Mouse (Mus musculus) A20 (cell line): ENCODE results near the gene Copa.

ENCODE experiments used
- DNase-seq: peaks from one replicate; pipeline ENCODE4 v3.0.0-alpha.2; 2011; ENCODE audit warnings: low read depth, low spot score

Gene Copa

DNA sequence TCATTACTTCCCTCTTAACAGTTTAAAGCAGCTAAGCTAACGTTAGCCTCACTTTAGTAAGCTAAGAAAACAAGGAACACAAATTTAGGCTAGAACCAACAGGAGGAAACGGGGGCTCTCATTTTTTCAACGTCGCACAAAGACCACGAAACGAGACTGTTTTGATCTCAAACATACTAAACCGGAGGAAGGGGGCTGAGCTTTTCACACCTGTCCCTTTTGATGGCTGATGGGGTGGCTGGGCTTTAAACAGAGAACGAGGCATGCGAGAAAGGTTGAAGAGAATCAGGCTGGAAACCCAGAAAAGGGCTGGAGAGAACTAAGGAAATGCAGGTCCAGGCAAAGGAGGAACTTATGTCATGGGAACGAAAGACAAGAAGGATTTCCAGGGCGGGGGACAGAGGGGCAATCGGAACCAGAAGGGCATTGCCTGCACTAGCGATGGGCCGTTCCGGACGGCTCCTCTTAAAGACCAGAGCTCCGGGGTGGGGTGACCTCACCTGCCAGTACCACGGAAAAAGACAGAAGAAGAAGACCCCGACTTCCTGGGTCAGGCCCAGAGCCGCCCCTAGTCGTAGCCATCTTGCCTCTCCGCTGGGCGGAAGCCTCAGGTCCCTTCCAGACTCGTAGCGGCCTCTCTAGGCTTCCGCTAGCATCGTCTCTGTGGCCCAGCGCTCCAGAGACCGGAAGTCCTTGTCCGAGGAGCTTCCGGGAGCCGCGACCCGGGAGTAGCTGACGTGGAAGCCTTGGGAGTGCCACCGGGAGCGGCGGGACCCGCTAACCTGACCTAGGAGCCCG lies at the start of gene Copa, which contains the start of gene Ncstn:
Gene Copa (plus strand): TSS at position 429 of the 798 bp plus-strand sequence.
Gene Ncstn (minus strand): TSS at position 695 of the 798 bp plus-strand sequence.
- DNase-seq, result peak; percentile 95

DNA sequence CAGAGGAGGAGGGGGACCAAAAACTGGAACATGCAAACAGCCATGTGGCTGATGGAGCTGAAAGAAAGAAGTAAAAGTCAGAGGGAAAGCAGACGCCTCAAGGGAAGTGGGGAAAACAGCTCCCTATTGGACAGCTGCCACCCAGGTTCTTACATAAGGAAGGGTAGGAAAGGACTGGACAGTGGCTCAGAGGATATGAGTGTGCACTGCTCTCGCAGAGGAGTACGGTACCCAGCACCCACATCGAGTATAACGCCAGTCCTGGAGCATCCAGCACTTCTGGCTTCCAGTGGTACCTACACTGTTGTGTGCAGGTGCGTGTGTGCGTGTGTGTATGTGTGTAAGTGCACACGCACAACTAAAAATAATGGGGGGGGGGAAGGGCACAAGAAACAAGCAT lies 35.9 kb upstream of the Copa start:
- DNase-seq, result no peak

- peak; percentile 88 for DNase-seq
Observed at GRCm38 (mm10) chr1:172046938-172047337, 35.4 kb upstream of the Copa start.

GRCm38 (mm10) chr1:172048241-172048734 lies 34.0 kb upstream of the Copa start:
- no peak for DNase-seq

DNA sequence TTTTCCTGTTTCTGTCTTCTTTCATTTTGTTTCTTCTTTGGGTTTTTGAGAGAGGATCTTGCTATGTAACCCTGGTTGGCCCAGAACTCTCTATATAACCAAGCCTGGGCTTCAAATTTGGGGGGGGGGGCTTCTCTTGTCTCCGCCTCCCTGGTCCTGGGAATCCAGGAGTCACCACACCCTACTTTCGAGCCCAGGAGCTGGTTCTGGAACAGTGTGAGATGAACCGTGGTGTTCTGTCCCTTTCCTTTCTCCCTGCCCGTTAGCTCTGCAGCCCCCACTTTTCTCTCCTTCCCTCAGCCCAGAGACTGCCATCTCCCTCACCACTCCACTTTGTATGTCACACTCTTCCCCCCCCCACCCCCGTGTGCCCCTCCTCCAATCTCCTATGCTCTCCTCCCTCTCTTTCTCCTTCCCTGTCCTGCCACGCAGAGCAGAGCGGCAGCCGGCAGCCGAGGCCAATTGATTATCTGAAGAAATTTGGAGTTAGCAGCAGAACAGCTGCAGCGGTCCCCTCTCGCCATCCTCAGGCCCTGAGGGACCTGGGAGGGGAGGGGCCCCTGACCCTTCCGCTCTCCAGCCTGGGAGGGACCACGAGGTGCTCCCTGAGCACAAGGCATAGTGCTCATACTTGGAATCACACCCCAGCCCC lies 33.1 kb upstream of the Copa start:
- DNase-seq, result no peak

DNA sequence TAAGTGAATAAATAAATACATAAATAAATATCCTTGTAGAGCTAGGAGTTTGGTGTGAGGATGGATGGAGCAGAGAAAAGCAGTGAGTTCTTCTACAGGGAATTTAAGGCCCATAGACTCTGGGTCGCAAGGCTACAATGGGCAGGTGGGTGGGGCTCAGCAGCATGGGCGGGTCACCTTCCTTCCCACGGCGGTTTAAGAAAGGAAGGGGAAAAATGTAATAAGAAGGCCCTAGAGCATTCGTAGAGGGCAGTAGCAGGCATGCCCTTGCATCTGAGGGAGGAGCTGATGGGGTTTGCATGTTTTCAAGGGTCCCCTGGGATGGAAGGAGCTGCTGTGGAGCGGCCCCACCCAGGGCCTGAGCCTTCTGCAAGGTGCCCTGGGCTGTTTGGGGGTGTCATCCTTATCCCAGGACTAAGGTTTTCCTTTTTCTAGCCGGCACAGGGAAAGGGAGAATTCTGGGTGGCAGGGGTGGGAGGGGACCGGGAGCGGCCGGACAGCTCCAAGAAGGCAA lies 29.5 kb upstream of the Copa start:
- no peak for DNase-seq

GRCm38 (mm10) chr1:172053541-172054440 lies 28.5 kb upstream of the Copa start:
- DNase-seq, result no peak

- DNase-seq, result no peak
Observed at GRCm38 (mm10) chr1:172056251-172056650, 26.1 kb upstream of the Copa start.

DNA sequence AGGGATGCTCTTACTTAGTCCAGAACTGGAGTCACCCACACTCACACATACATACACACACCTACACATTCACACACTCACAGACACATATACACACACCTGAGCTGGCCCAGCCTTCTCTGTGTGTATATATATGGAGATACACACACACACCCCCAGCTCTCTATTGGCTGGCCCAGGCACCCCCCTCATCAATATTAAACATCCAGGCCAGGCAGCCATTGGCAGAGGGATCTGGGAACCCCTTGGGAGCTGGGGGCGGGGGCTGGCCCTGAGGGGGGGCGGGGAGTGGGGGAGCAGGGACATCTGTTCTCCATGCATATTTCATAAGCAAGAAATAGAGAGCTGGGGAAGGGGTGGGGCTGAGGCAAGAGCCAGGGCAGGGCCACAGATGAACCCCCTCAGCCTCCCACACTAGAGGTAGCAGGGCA lies 24.8 kb upstream of the Copa start, which contains the start of gene Nhlh1:
Gene Nhlh1 (minus strand): TSS at position 83 of the 431 bp plus-strand sequence.
- no peak for DNase-seq

- DNase-seq, result no peak
Observed at GRCm38 (mm10) chr1:172058321-172058720, 24.0 kb upstream of the Copa start.

GRCm38 (mm10) chr1:172058874-172059273 lies 23.5 kb upstream of the Copa start:
- DNase-seq, result no peak

DNA sequence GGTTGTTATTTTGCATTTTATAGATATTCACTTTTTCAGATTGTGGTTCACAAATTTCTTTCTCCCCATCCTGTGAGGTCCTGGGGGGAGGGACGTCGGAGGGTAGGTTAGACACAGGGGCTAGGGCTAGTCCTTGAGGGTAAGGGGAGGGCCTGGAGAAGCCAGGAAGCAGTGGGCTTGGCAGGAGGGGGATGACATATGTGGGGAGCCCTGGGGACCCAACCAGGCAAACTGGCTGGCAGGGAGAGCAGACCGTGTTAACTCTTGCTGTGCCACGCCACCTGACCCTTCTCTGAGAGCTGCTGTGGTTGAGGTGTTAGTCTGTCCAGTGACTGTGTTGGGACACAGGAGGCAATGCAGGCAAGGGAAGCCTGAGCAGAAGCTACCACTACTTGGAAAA lies 21.7 kb upstream of the Copa start:
- no peak for DNase-seq

DNA sequence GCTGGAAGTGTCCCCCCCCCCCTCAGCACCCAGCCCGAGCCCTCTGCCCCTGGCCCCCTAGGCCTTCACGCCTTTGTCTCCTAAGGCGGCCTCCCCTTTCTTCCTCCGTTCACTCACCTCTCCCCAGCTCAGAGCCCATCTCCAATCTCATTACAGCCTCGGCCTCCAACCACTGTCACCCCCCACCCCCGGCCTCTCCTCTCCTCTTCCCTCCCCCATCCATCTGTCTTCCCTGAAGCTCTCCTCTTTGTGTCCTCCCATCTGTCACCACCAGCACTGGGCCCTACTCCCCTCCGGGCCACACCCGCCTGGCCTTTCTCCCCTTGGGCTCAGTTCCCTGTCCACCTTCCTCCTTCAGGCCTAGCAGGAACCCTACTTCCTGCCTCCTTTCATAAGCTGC lies 21.1 kb upstream of the Copa start:
- DNase-seq, result no peak

DNA sequence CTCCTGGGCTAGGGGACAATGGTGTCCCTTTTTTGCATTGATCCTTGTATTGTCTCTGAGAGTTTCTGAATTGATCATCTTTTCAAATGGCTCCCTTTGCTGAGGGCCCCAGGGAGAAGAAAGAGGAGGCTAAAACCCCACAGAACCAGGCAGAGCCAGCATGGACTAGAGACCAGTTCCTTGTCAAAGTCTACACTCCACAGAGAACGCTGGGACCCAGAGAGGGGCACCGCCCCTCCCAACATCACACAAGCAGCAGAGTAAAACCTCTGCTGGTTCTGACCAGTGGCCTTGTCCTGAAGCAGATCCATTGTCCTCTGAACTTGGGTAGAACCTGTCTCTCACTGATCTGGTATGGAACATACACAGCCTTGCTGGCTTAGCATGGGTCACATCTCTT lies 20.2 kb upstream of the Copa start:
- no peak for DNase-seq

GRCm38 (mm10) chr1:172063291-172064023 lies 18.9 kb upstream of the Copa start:
- DNase-seq, result no peak

DNA sequence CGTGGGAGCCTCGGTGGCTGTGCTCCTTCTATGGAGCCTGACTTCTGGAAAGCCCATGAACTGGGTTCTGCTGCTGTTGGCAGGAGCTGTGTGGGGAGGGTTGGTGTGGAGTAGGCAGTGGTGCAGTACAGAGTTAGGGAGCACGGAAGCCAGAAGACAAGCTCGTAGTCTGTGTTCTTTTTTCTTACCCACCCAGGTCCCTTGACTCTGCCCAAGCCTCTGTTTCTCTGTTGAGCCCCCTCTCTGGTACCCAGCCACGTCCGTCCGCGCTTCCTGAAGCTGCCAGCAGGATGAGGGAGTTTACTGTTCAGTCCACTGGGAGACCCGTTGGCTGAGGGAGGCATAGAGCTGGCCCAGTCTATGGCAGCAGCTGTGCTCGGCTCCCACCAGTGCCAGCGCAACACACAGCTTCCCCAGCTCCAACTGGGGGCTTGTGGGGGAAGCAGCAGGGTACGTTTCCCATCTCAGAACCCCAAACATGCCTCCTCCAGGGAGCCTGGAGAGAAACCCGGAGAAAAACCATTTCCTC lies 17.7 kb upstream of the Copa start:
- DNase-seq, result no peak

DNA sequence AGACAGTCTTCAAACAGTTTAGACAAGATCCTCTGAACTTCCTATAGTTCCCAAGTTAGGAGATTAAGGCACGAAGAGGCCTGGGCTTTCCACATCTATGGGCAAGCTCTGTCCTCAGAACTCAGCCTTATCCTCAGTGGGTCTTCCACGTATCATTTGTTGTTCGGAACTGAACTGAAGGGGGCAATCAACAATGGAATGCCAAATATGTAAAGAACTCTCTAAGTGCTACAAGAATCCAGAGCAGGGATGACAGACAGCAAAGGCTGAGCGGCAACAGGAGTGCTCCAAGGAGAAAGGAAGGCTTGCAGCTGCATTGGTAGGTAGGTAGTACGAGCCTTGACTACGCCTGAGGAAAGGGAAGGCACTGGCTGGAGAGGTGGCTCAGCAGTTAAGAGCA lies 12.1 kb upstream of the Copa start:
- DNase-seq, result no peak

DNA sequence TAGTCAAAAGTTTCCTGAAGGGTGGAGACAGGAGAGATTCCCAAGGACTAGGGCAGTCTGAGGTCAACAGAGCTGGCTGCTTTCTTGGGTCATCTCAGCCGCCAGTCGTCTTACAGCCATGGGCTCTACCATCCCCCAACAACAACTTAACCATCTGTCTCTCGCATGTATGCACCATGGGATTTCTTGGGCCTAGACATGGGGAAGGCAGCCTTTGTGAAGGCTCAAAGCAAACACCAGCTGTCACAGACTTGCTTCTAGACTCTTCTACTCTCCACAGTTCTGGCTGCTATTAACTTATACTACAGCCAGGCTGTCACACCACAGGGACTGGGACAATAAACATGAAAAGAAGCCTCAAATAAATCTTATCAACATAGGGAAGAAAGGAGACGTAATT lies 10.8 kb upstream of the Copa start:
- DNase-seq, result no peak

DNA sequence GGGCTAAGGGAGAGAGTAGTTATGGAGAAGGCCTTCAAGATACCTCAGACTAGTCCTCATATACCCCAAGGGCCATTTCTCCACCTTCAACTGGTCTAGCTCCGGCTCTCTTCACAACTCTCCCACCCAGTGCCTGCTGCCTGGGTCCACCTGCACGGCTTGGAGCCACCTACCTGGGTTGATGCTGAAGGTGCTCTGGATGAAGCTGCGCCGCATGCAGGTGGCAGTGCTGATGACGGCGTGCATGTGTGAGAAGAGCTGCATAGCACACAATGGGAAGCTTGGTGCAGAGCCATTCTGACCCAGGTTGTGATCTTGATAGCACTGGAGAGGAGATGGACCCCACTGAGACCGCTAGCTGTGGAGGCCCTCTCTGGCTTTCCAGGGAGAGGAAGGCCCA lies 9.7 kb upstream of the Copa start:
- no peak for DNase-seq

DNA sequence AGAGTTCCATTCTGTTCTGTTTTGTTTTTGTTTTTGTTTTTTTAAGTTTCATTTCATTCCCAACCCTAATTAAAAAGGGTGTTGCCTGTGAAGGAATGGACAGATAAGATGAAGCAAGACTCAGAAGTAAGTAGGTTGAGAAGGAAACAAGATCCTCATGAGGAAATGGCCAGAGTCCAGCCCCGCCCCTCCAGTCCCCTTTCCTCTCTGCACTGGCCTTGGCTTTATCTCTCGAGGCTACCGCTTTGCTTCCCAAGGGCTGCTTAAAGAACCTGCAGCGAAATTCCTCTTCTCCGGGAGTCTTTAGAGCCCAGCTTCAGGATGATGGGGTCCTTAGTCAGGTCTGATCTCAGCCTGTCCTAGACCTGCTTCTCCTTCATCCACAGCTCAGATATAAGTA lies 4.3 kb upstream of the Copa start:
- no peak for DNase-seq
